Mouse (Mus musculus): ENCODE measurements around the gene 1700012A03Rik. TPM values are rescaled to one million over a fixed set of nuclear protein-coding genes. Genes with fewer than 3 reads are reported as not detected.
A peak's percentile ranks its signal among the peaks of the same experiment; 100 is the strongest.

Gene 1700012A03Rik
- not detected in 2 replicates for total RNA-seq (2015)
- total RNA-seq (2017), result not detected in 2 replicates

- no peak for ATAC-seq (replicated peaks; ENCODE audit: poor library complexity)
Observed at GRCm38 (mm10) chr6:32049951-32050345, at the start of gene 1700012A03Rik. Gene 1700012A03Rik, plus strand, starts transcription at chr6:32050246.

GRCm38 (mm10) chr6:32004228-32004627, 45.8 kb upstream of the 1700012A03Rik start:
- no peak for ATAC-seq (replicated peaks; ENCODE audit: poor library complexity)

GRCm38 (mm10) chr6:32005914-32006313, 44.1 kb upstream of the 1700012A03Rik start:
- ATAC-seq (replicated peaks; ENCODE audit: poor library complexity), result no peak

- no peak for ATAC-seq (replicated peaks; ENCODE audit: poor library complexity)
Observed at GRCm38 (mm10) chr6:32006382-32006781, 43.7 kb upstream of the 1700012A03Rik start.

- no peak for ATAC-seq (replicated peaks; ENCODE audit: poor library complexity)
Observed at GRCm38 (mm10) chr6:32007336-32007735, 42.7 kb upstream of the 1700012A03Rik start.

- ATAC-seq (replicated peaks; ENCODE audit: poor library complexity), result no peak
Observed at GRCm38 (mm10) chr6:32016841-32017240, 33.2 kb upstream of the 1700012A03Rik start.

GRCm38 (mm10) chr6:32017406-32018104, 32.5 kb upstream of the 1700012A03Rik start:
- ATAC-seq (replicated peaks; ENCODE audit: poor library complexity), result no peak

GRCm38 (mm10) chr6:32018105-32018446, 32.0 kb upstream of the 1700012A03Rik start:
- no peak for ATAC-seq (replicated peaks; ENCODE audit: poor library complexity)

GRCm38 (mm10) chr6:32021853-32022536, 28.1 kb upstream of the 1700012A03Rik start:
- no peak for ATAC-seq (replicated peaks; ENCODE audit: poor library complexity)

- ATAC-seq (replicated peaks; ENCODE audit: poor library complexity), result 0 out of 2 replicates have a peak, but pooled peaks have one; percentile 46
Observed at GRCm38 (mm10) chr6:32022537-32022869, 27.5 kb upstream of the 1700012A03Rik start.

GRCm38 (mm10) chr6:32028228-32029009, 21.6 kb upstream of the 1700012A03Rik start:
- peak; percentile 94 for ATAC-seq (replicated peaks; ENCODE audit: poor library complexity)

GRCm38 (mm10) chr6:32034226-32034625, 15.8 kb upstream of the 1700012A03Rik start:
- ATAC-seq (replicated peaks; ENCODE audit: poor library complexity), result no peak

- ATAC-seq (replicated peaks; ENCODE audit: poor library complexity), result no peak
Observed at GRCm38 (mm10) chr6:32045344-32045743, 4.7 kb upstream of the 1700012A03Rik start.

- no peak for ATAC-seq (replicated peaks; ENCODE audit: poor library complexity)
Observed at GRCm38 (mm10) chr6:32049256-32049950, 643 bp upstream of the 1700012A03Rik start.

GRCm38 (mm10) chr6:32052135-32052915, 2.3 kb downstream of the 1700012A03Rik start:
- ATAC-seq (replicated peaks; ENCODE audit: poor library complexity), result no peak

GRCm38 (mm10) chr6:32056525-32056924, 6.5 kb downstream of the 1700012A03Rik start:
- ATAC-seq (replicated peaks; ENCODE audit: poor library complexity), result no peak

GRCm38 (mm10) chr6:32058571-32058970, 8.5 kb downstream of the 1700012A03Rik start:
- no peak for ATAC-seq (replicated peaks; ENCODE audit: poor library complexity)

- ATAC-seq (replicated peaks; ENCODE audit: poor library complexity), result no peak
Observed at GRCm38 (mm10) chr6:32060641-32061040, 10.6 kb downstream of the 1700012A03Rik start.

GRCm38 (mm10) chr6:32061266-32061665, 11.2 kb downstream of the 1700012A03Rik start:
- no peak for ATAC-seq (replicated peaks; ENCODE audit: poor library complexity)

GRCm38 (mm10) chr6:32065789-32066510, 15.9 kb downstream of the 1700012A03Rik start:
- ATAC-seq (replicated peaks; ENCODE audit: poor library complexity), result no peak
